Mouse (Mus musculus) thymus, postnatal 36 days (tissue): ENCODE measurements around the gene Ppp3ca.

Experiments used
- DNase-seq, 2 experiments: peaks; one replicate each; pipeline ENCODE4 v3.0.0; 2022; ENCODE audit warnings: mixed read lengths in 2 of 2

Ppp3ca gene

DNA sequence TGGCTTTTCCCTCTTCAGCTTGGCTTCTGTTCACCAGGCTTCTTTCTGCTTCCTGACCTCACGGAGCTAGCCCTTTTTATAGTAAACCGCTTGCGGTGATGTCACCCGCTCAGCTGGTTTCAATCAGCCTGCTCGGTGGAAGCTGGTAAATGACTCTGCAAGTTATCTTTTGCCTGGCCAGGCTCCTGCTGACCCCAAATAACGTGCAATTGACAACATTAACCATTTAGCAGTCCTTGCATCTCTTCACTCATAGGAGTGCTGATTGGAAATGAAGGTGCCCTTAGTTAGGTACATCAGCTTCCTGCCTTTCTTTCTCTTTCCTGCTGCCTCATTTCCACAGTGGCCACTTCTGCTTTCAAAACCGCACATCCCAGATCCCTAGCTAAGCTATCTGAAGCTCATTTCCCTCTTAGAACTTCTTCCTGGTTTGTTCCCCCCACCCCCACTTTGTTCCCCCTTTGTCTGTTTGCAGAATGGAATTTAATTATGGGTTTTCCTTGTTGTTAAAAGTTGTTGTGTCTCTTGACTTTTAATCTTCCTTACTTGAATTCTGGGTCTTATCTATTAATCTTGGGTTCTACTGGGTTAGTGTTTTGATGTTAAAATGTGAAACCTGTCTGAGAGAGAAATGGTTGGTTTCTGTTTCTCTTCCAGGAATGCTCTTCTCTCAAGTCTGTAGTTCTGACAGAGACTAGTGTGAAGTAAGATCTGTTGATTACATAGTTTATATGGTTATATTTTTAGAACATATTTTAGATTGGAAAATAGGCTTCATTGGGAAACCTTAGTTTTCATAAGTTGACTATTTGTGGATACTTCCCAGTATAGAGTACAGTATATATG is 55.6 kb downstream of the Ppp3ca start:
- no peak for DNase-seq

DNA sequence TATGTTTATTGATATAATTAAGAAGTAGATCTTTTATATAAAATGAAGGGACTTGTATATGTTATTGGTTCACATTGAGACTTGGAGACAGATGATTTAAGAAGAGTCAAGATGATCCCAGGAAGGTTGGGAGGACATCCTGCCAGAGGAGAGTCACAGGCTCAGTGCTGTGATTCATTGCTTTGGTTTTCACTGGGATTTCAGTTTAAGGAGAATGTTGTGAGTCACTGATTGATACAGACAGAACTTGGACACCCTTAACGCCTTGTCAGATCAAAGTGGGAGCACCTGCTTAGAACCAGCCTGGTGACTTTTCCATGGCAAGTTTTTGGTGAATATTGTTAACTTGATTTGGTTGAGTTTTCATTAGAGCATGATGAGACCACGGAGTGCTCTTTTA is 58.0 kb downstream of the Ppp3ca start:
- no peak for DNase-seq

DNA sequence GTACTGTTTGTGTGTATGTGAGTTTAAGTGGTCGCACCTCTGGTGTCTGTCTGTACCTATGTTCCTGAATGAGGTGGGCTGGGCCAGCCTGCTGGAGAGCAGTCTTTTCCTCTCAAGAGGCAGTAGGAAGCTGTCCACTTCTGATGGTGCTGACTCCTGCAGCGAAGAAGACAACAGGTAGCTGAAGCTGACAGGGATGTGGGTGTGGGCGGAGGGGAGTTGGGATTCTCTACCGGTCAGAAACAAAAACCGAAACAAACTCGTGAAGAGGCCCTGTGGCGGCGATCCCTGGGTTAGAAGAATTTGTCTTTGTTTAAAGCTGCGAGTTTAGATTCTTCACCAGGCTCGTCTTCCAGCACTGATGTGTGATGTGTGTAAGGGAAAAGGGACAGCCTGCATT is 60.1 kb downstream of the Ppp3ca start:
- no peak for DNase-seq

DNA sequence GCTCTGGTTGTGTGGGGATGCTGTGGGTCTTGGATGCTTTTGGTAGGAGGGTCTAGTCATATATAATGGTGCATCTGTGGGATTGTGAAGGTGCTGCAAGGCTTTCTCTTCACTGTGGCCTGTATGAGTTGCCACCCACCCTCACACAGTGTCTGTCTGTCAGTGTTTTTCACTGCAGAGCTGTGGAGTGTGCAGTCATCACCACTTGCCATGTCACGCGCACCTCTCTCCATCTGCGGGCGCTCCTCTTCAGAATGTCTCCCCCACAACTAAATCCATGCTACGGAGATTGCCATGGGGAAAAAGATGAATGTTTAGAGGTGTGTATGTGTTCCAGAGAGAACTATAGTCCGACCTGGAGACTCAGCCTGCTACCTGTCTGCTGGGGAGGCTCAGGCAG is 61.7 kb downstream of the Ppp3ca start:
- DNase-seq, result no peak

DNA sequence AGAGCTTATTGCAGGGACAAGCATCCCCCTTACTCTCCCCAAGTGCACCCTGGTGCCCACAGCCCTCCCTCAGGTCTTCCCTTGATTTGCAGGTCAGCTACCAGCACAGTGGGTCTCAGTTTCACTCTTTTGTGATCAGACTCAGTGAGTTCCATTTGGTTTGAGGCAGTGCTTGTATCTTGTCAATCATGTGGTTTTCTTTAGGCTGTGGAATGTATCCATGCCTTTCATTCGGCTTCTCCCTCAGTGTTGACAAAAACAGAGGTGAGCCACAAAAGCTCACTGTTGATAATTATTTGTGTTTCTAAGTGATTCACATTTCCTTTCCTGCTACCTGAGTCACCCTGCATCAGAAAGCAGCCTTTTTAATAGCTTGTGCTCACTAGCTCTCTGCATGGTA is 66.1 kb downstream of the Ppp3ca start:
- DNase-seq, result no peak

DNA sequence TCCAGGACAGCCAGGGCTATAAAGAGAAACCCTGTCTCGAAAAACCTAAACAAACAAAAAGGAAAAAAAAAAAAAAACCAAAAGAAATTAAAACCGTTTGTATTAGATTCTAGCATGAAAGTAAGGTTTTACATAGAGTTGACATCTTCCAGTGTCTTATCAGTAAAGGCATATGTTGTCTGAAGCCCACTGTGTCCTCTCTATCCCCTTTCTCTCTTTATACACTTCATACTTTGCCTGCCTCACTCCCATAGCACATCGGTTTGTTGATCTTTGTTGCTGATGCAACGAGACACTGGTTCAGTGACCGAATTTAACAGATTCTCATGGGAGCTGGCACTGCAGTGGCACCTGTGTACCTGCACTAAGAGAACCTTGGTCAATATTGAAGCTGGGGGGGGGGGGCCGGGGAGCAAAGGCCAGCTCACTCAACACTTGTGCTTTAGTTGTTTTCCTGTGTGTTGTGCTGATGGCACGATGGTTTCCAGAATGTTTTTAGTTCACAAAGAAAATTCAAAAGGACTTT is 66.9 kb downstream of the Ppp3ca start:
- no peak for DNase-seq

DNA sequence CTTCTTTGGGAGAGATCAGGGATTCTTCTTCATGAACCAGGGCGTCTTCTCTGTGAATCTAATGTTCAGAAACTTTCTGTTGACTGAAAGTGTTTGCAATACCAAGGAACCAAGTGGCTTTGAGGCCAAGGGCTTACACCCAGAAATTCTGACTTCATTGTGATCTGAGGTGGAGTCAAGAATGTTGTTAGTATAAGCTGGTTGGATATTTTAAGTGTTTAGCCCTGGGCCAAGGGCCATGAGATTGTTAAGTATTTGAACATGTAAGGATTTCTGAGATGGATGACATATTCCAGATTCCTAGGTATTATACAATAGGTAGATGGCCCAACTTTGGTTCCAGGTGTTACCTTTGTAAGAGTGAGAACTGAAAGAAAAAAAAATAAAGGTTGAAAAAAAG is 68.5 kb downstream of the Ppp3ca start:
- DNase-seq, result no peak

DNA sequence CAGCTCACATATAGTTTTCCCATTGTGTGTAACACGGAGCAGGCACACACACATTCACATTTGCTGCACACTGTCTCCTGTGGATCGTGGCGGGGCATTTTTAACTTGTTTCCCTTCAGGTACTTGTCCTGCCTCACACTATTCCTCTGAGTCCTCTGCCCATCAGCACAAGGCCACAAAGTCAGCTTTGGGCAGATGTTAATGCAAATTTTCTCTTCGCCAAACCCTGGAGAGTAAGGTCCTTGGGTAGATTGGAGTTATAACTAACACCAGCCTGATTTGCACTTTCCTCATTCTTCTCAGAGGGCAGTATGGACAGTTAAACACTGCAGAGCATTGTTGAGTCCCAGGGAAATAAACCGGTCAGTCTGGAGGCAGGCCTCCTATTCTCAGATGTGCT is 69.0 kb downstream of the Ppp3ca start:
- no peak for DNase-seq

DNA sequence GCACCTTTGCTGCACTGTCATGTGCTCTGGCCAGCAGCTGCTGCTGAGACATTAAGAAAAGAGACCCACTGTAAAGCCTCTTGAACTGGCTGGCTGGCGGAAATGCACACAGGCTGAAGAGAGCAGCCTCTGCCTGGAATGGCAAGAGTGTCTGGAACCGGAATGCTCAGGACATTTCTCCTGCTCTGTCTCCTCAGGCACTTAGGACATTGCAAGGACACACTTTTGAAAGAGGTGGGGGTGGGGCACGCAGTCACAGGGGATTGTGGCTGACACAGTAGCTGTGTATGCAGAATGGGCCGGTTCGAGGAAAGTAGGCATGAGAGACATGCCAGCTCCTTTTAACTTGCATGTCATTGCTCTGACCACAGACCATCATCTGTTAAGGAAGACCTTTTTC is 71.7 kb downstream of the Ppp3ca start:
- DNase-seq, result no peak

DNA sequence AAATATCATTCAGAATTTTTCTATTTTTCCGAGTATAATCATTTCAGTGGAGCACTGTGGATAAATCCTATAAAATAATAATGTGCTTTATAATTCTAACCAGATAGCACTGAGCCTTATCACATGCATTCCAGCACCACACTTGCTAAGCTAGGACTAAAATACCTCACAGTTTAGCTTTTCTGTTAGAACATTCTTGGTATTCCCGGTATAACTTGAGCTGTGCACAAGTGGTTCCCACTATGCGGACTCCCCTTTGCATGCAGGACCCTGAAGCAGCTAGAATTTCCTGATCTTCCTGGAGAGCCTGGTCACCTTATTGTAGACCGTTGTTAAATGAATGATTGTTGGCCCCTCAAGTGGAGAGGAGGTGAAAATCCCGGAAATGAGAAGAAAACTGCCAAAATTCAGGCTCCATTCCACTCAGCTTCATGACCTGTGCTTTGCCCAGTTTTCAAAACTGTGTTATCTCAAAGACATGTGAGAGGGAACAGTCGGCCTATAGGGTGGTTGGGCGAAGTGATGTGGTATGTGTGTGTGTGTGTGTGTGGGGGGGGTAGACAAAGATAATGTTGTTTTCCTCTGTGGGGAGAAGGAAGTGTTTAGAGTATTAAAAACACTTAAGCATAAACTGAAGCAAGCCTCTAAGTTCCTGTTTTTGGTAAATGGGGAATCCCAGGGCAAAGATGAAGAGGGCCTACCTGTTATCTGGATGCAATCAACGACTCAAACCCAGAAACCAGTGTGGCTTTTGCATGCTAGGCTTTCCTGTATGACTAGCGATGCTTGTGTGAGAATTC is 72.5 kb downstream of the Ppp3ca start:
- no peak for DNase-seq

DNA sequence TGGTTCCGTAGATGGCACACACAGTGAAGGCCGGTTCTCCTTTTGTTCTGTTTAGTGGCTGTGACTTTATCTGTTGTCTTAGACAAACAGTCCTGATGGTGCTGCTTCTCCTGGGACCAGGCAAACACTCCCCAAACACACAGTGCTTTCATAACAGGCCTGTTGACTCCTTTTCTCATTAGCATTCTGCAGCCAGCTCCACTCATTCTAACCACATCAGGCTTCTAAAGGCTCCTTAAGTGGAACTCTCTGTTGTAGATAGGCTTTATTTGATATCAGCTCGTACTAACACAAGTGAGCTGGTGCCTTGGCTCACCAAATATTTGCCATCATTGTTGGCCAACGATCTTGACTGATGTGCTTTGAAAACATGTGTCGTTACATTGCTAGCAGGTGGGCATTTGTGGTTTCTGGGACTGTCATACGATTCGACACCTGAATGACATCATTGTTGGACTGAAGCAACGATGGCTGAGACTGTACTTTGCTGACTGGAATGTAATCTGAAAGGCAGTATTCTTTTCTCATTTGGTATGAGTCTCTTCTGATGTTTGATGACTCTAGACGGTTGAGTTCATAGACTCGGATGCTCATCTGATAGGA is 74.5 kb downstream of the Ppp3ca start:
- DNase-seq, result no peak

DNA sequence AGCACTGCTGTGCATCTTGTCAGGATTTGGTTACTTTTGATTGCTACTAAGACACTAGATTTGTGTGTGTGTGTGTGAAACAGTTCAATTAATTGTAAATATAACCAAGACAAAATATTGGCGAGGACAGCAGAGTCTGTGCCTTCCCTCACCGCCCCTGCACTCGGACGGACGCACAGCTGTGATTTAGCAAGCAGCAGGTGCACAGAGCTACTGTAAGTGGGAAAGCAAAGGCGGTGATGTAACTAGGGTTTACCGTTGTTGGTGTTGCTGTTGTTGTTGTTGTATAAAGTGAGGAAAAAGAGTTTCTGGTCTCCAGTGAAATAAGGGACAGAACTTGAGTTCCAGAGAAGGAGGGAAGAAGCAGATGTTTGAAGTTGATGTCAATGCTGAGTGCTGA is 75.5 kb downstream of the Ppp3ca start:
- DNase-seq, result no peak

DNA sequence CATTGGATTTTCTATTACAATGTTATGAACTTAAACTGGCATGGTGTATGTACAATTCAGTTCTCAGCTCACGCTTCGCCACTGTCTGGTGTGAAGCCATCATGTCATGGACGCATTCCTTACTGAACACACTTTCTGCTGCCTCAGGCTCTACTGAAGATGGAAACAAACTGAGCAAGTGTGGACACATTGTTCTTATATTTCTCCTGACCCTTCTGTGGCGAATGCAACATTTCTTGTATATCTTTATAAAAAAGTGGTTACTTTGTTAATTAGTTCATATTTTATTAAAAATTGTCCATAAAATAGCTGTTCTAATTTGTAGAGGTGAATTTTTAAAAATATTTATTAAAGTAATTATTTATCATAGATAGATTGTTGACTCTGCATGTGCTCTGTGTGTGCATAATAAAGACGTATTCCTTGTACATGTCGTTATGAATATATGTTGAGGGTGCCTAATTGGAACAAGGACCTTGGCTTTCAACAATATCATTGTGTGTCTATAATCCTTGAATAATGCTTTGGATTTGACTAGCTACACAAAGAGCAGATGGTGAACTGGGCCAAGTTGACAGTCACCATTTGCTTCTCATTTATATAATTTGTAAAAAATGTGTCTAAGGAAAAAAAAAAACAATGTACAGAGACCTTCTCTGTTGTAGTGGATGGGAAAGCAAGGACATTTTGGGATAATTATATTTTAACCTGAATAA is 79.0 kb downstream of the Ppp3ca start:
- no peak for DNase-seq

DNA sequence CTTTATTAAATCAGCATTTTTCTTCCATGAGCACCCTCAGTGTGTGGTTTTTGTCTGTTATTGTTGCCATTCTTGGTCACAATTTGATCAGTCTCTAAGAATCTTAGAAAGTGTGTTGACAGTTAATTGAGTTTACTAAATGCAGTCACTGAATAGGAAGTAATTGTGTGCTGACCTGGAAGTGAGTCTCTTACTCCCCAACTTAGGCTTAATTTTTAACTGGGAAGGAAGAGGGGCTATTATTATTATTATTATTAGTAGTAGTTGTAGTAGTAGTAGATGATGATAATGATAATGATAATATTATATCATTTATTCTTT is 79.5 kb downstream of the Ppp3ca start:
- DNase-seq, result no peak

DNA sequence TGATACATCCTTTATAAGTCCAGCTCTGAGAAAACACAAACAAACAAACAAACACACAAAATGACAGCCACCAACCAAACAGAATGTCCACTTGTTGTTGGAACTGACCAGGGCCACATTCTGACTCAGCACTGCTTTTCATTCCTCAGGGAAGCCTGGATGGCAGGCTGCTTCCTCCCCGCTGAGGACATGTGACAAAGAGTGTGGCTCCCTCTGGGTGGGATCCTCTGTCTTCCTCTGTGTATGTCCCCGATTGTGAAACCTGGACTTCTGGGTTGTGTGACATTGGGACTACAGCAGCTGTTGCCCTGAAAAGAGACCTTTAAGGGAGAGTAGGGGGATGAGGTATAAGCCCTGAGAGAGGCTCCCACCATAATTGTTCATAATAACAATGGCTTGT is 80.0 kb downstream of the Ppp3ca start:
- no peak for DNase-seq

DNA sequence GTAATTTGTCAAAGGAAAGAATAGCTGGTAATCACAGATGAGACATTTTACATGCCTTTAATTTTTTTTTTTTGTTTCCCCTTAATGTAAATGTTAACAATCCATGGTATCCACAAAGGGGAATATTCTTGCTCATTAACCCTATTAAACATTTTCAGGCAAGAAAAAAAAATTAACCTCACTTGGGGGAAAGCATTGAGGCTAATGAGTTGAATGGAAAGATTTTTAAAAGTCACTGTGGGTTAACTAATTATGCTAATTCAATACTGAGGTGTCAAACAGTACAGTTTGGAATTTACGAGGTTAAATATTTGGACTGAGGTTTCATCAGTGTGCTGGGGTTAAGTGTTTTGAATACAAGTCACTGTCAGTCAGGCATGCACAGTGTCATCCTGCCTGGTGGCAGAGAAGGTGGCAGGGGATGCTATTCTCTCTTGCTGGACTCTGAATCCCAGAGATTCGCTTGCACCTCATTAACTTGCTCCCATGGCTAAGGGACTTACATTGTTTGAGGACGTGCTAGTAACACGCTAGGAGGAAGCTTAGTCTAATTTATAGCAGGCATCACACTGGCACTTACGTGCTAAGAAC is 82.3 kb downstream of the Ppp3ca start:
- DNase-seq, result no peak

DNA sequence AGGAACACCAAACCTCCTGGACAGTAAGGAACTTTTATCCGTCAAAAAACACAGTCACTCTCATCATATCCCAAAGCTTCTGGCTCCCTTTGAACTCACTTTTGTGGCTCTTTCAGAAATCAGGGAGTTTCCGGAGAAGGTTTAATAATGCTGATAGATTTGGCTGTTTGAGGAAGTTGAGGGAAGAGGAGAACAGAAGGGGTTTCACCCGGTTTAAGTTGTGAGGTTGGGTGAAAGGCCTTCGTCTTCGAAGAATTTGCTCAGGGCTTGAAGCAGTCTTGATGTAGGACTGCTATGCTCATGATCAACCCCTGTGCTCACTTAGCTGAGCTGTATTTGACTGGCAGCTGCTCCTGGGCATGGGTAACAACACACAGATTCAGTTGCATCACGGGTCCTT is 86.2 kb downstream of the Ppp3ca start:
- no peak for DNase-seq

DNA sequence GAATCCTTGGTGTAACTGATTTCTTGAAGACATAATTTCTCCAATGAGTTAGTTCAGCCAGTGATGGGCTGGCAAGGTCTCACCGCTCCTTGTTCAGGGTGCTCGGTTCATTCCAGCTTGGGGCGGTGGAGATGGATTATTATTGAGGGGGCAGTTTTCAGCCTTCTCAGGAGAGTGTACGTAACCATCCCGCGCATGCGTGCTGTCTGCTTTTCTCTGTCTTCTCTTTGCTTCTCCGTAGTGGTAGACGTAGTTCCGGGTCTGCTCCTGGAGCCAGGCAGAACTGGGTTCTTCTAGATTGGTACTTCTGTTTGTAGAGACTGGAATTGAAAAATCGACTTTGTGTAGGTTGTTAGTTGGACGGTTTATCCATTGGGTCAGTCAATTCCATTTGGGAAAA is 89.5 kb downstream of the Ppp3ca start:
- DNase-seq, result no peak

DNA sequence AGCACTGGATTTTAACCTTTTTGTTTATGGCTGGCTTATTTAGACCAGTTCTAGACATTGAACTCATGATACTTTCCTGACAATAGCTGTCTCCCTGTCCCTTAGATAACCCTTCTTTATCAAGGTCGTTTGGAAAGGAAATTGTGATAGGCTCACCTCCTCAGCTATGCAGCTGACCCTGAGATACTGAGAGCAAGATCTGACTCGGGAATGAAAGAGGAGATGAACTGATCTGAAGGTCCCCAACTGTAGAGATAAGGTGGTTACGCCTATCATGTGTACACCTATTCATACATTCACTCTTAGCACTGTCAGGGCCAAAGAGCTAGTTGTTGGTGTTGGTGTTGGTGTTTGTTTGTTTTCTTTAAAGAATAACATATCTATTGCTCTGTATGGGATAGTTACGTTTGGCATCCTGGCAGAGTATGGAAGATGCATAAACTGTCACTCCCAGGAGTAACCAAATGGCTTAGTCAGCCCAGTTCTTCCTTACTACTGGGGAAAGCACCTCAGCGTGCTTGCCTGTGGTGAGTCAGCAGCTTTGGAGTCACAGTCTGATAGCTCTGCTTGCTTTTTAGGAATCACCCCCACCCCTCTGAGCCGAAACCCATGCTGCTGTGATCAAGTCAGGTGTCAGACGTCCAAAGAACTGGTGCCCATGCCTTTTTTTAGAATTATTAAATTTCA is 91.5 kb downstream of the Ppp3ca start:
- no peak for DNase-seq

DNA sequence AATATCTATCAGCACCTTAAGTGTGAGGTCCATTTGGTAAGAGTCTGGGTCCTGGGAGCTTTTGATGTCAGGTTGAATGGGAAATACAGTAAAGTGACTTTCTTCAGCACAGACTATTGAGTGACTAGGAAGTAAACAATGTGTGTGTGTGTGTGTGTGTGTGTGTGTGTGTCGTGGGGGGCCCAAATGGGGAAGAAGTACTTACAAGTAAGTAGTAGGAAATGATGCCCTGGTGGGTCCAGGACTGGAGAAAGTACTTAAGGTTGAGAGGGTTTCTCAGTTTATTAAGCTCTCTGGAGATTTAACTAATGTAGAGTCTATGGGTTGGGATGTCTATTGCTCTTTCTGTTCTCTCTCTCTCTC is 92.0 kb downstream of the Ppp3ca start:
- DNase-seq, result no peak

DNA sequence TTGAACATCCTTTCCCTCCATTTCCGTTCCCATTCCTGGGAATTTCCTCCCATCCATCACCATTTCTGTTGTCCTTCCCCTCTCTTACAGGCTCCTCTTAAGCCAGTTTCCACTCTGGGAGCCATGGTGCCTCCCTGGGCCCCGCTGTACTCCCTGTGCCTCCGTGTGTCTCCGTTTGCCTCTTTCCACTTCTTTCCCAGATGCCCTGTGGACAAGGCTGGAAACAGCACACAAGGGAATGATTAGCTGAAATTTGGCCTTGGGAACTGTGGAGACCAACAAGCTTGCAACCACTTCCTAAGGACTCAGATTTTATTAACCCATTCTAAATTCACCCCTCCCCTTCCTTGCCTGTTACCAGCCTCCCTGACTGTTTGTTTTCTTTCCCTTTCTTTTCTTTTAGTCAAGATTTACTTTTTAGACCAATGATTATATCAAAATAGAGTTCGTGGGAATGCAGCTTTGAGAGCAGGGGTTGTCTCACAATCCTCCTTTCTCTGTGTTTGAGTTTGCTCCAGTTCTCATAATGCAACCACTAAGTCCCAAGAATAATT is 93.9 kb downstream of the Ppp3ca start:
- no peak for DNase-seq

DNA sequence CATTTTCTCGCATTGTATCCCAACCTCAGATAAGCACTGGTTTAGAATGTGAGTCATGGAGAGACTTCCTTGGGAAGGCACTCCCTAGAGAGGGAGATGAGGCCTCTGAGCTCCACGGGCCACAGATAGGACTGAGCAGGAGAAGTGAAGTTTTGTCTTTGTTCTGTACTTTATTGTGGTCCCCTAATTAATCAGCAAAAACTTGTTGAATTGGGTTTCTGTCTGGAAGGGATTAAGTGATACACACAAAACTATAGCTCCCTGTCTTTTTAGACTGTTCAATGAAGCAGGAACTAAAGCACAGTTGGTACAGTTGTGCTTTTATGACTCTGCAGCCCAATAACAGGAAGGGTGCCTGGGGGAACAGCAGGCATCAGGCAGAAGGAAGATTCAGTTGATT is 95.6 kb downstream of the Ppp3ca start:
- no peak for DNase-seq
